Mouse (Mus musculus) midbrain, embryonic 13.5 days (tissue): Measurements from ENCODE around the gene Arhgap40. TPM values are rescaled to one million over a fixed set of nuclear protein-coding genes. Genes with fewer than 3 reads are reported as not detected.
A peak's percentile ranks its signal among the peaks of the same experiment; 100 is the strongest.

Experiments used
- ATAC-seq: fragments of 200-750 bp; cut with Nextera tagmentation; 2 replicates; pipeline ENCODE4 v1.8.0; 2017; ENCODE audit warnings: mild to moderate bottlenecking, moderate TSS enrichment, moderate library complexity
- H3K27ac ChIP-seq: fragments of 300-500 bp; sonication (generic); 2 replicates; pipeline ENCODE4 v1.5.1; 2015; ENCODE audit warnings: inconsistent platforms, mild to moderate bottlenecking, moderate library complexity
- H3K27me3 ChIP-seq: fragments of 300-500 bp; sonication (generic); 2 replicates; pipeline ENCODE4 v1.6.1; 2015; ENCODE audit warnings: mild to moderate bottlenecking, inconsistent platforms
- H3K36me3 ChIP-seq: fragments of 300-500 bp; sonication (generic); 2 replicates; pipeline ENCODE4 v1.6.1; 2015; ENCODE audit warnings: mild to moderate bottlenecking, inconsistent platforms
- H3K4me1 ChIP-seq: fragments of 300-500 bp; sonication (generic); replicated peaks from 2 replicates; pipeline ENCODE4 v1.6.1; 2015; ENCODE audit warnings: inconsistent platforms
- H3K4me2 ChIP-seq: fragments of 300-500 bp; sonication (generic); replicated peaks from 2 replicates; pipeline ENCODE4 v1.6.1; 2015; ENCODE audit warnings: moderate library complexity, mild to moderate bottlenecking, inconsistent platforms
- H3K4me3 ChIP-seq: fragments of 300-500 bp; sonication (generic); replicated peaks from 2 replicates; pipeline ENCODE4 v1.5.1; 2015; ENCODE audit warnings: mild to moderate bottlenecking, inconsistent platforms
- H3K9ac ChIP-seq: fragments of 300-500 bp; sonication (generic); replicated peaks from 2 replicates; pipeline ENCODE4 v1.6.1; 2015; ENCODE audit warnings: mild to moderate bottlenecking, inconsistent platforms
- H3K9me3 ChIP-seq: fragments of 300-500 bp; sonication (generic); 2 replicates; pipeline ENCODE4 v1.6.1; 2016; ENCODE audit warnings: mild to moderate bottlenecking, inconsistent platforms
- WGBS: fragments of 180-500 bp; shearing (Covaris S2); methylation state at CpG from one replicate; pipeline ENCODE4 v1.1.7; 2015; 5-methylcytosine and 5-hydroxymethylcytosine counted together
- polyA plus RNA-seq: library from polyadenylated mRNA; unstranded; fragments of >200 nt; fragmentation: Nextera tagmentation; extraction: Ambion mirVana; gene quantifications from 2 replicates; pipeline ENCODE4 v1.2.1, GENCODE M21; 2015

Gene Arhgap40
- polyA plus RNA-seq, 1 experiment from 2014 or later: 0.58 TPM

DNA sequence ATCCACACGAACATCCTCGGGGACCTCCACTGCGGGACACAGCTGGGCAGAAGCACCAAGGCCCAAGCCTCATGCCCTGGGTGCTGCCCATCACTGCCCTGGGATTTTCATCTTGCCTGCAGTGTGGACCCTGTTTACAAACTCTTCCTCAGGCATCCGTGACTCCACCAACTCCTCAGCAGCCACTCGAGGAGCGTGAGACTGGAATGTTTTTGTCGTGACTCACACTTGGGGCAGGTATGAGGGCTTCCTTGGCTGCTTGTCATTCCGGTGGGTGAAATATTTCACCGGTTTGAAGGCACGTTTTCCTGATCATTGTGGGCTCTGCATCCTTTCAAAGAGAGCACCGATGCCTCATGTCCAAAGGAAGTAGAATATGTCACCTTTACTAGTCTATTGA lies 6.5 kb downstream of the Arhgap40 start:
- H3K4me2 ChIP-seq: no peak overlapping the region
- H3K27me3 ChIP-seq: no peaks in the 10 kb centered on the region
- no peaks in the 10 kb centered on the region for H3K4me1 ChIP-seq
- no peak for ATAC-seq
- no peaks in the 10 kb centered on the region for H3K36me3 ChIP-seq
- 0 out of 2 replicates have a peak, but pooled peaks cover 3% of the 10 kb centered on the region for H3K9me3 ChIP-seq
- H3K4me3 ChIP-seq: no peak overlapping the region
- no peak overlapping the region for H3K27ac ChIP-seq
- H3K9ac ChIP-seq: no peak overlapping the region
- WGBS: 86% methylated on average over 11 of the region's 11 CpGs

DNA sequence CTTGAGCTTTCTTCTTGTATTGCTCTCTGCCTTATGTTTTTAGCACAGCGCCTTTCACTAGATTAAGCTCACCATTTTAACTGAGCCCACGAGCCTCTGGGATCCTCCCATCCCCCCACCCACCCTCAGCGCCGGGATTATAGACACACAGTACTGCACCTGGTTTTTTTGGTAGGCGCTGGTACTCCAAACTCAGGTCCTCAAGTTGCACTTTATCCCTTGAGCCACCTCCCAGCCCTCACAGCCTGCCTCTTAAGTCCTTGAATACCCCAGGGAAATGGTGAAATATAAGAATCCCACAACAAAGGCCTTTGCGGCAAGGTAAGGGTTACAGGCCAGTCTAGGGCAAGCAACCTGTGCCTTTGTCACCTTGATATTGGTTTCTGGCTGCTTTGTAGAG lies 7.2 kb downstream of the Arhgap40 start:
- Histone ChIP-seq H3K9me3 (0 out of 2 replicates have a peak, but pooled peaks cover 3% of the 10 kb centered on the region), H3K4me2 (no peak overlapping the region), H3K9ac (no peak overlapping the region), H3K4me1 (no peaks in the 10 kb centered on the region), H3K27me3 (no peaks in the 10 kb centered on the region), H3K36me3 (no peaks in the 10 kb centered on the region), H3K27ac (no peak overlapping the region), H3K4me3 (no peak overlapping the region)
- 78% methylated on average over 6 of the region's 6 CpGs for WGBS
- ATAC-seq: no peak

DNA sequence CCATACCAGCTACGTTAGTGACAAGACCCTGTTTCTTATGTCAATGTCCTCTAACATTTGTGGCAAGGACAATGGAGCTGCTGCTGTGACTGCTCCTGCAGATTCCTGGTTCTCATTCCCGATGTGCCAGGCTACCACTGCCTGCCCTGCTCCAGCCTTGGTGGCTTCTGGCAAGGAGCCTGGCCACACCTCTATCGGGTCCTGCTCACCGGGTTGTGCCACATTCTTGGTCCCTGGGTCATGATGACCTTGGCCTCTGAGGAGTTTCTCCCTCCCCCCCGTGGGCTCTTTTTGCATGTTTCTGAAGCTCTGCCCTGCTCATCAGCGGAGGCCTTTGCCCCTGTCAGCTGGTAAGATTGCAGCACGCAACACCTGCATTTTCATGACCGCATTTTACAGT lies 10.5 kb downstream of the Arhgap40 start:
- Histone ChIP-seq H3K27me3 (no peaks in the 10 kb centered on the region), H3K27ac (no peak overlapping the region), H3K4me1 (no peaks in the 10 kb centered on the region), H3K9ac (no peak overlapping the region), H3K4me3 (no peak overlapping the region), H3K4me2 (no peak overlapping the region), H3K9me3 (0 out of 2 replicates have a peak, but pooled peaks cover 3% of the 10 kb centered on the region), H3K36me3 (no peaks in the 10 kb centered on the region)
- 81% methylated on average over 8 of the region's 8 CpGs for WGBS
- ATAC-seq: no peak

DNA sequence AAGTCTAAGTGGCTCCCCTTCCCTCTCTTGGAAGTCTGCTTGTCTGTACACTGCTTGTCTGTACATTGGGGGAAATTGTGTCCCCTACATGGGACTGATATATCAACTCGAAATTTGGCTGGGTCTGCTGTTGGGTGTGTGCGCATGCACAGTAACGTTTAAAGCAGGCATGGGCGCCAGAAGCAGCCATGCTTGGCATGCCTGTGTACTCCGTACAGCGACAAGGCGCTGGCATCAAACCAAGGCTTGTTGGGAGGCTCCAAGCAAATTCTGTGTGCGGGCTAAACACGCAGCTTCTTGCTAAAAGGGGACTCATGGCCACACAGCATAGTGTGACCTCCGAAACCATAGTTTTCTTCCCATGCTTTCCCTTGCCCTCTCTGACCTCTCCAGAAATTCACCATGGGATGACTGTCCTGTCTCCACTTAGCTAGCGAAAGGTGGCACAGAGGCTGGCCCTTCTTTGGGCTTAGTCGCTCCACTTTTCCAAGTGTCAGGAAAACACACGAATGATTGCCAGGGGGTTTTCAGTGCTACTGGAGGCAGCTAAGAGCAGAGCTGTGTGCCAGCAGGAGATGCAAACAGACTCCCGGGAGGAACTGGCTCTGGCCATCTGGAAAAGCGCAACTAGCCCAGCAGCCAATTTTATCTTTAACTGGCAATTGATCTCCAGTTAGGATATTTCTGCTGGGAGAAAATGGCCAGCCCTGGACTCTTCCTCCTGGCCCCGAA lies 11.7 kb downstream of the Arhgap40 start:
- Histone ChIP-seq H3K9ac (no peak overlapping the region), H3K4me1 (no peaks in the 10 kb centered on the region), H3K4me2 (no peak overlapping the region), H3K4me3 (no peak overlapping the region), H3K27me3 (no peaks in the 10 kb centered on the region), H3K27ac (no peak overlapping the region), H3K9me3 (0 out of 2 replicates have a peak, but pooled peaks cover 3% of the 10 kb centered on the region), H3K36me3 (no peaks in the 10 kb centered on the region)
- ATAC-seq: no peak
- 88% methylated on average over 16 of the region's 16 CpGs for WGBS

DNA sequence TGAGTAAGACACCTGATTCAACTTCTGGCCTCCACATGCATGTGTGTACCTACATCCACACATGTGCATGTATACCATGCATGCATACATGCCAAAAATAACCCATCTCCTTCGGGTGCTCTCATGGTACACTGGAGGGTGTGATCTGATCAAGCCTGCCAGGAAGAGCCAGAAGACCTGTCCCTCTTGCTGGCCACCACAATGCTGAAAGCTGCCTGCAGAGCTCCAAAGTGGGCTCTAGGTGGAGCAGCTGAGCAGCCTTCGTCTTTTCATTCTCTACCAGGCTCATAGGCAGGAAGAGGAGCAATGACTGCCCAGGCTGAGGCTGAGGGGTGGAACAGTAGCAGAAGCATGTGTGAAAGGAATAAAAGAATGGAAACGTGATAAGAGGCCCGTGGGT lies 21.5 kb downstream of the Arhgap40 start:
- Histone ChIP-seq H3K36me3 (no peaks in the 10 kb centered on the region), H3K27me3 (0 out of 2 replicates have a peak, but pooled peaks cover 3% of the 10 kb centered on the region), H3K4me1 (no peaks in the 10 kb centered on the region), H3K27ac (no peak overlapping the region), H3K9ac (no peak overlapping the region), H3K4me2 (no peak overlapping the region), H3K9me3 (no peaks in the 10 kb centered on the region), H3K4me3 (no peak overlapping the region)
- ATAC-seq: peak; percentile 81
- 8% methylated on average over 4 of the region's 4 CpGs for WGBS

DNA sequence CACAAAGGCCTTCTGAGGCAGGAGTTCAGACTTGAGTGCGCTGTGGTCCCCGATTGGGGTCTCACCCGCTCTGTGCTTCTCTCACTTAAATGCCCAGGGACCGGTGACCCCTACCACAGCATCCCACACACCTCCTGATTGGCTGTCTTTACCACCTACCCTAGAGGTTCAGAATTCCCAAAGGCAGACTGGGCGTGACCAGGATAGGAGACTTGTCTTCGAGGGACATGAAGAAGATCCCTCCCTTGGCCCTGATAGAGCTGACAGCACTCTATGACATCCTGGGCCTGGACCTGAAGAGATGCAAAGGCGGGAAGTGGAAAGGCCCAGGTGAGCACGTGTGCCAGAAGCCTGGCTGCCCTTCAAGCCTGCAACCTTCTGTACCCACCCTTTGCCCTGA lies 22.0 kb downstream of the Arhgap40 start:
- no peak overlapping the region for H3K9ac ChIP-seq
- peak; percentile 48 for ATAC-seq
- no peak overlapping the region for H3K4me2 ChIP-seq
- H3K9me3 ChIP-seq: no peaks in the 10 kb centered on the region
- H3K27ac ChIP-seq: no peak overlapping the region
- 0 out of 2 replicates have a peak, but pooled peaks cover 3% of the 10 kb centered on the region for H3K27me3 ChIP-seq
- H3K4me1 ChIP-seq: no peaks in the 10 kb centered on the region; the same call in 1 of the 2 replicates
- H3K36me3 ChIP-seq: no peaks in the 10 kb centered on the region
- 81% methylated on average over 8 of the region's 8 CpGs for WGBS
- H3K4me3 ChIP-seq: no peak overlapping the region

DNA sequence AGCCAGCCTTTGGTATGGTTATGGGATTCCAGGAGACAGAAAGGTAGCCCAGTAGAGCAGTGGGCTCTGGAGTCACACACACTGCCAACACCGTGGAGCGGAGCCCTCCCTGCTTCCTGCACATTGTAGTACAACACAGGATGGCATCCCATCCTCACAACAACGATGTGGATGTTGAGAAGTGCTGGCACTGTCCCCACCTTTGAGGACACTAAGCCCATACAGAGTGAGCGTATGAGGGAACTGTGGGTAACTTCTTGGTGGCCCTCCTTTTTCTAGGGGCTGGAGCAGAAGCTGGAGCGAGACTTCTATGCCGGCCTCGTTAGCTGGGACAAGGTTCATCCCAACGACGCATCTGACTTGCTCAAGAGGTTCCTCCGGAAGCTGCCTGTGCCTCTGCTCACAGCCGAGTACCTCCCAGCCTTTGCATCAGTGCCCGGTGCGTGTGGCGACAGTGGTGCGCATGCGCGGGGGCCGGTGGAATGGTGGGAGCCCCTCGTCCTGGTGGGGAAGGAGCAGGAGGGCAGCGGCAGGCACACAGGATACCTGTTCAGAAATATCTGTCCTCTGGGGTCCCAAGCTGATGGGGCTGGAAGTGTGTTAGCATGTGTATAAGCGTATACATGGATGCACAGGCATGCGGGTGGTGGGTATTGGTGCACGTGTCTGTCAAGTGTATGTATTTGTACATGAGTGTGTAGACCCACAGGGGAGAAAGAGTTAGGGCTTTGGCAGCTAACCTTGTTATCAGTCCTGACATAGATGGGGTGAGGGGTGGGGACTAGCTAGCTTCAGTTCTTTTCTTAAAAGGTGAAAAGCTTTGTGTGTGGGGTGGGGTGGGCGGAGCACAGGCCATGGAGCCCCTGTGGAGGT lies 27.1 kb downstream of the Arhgap40 start:
- peak; percentile 74 for ATAC-seq
- Histone ChIP-seq H3K36me3 (no peaks in the 10 kb centered on the region), H3K27me3 (0 out of 2 replicates have a peak, but pooled peaks cover 1% of the 10 kb centered on the region), H3K9me3 (no peaks in the 10 kb centered on the region), H3K4me2 (peak overlapping the region; percentile 45), H3K4me1 (no peaks in the 10 kb centered on the region; the same call in 1 of the 2 replicates), H3K27ac (no peak overlapping the region), H3K4me3 (0 out of 2 replicates have a peak overlapping the region, but pooled peaks have one; percentile 3), H3K9ac (0 out of 2 replicates have a peak overlapping the region, but pooled peaks have one; percentile 36)
- WGBS: 44% methylated on average over 24 of the region's 24 CpGs

DNA sequence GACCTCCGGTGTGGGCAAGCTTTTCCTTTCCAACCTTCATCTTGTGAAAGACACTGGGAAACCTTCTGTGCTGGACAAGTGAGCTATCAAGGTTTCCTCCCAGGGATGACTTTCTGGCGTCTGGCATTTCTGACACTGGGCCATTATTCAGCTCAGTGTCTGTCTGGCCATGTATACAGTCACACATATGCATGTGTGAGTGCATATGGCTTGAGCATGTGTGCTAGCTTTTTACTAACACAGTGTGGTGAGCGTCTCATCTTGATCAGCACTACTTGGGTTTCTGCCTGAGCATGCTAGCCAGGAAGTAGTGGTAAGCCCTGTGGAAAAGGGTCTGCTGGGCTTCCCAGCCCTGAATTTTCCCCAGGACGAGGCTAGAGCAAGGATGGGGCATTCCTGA lies 28.7 kb downstream of the Arhgap40 start:
- Histone ChIP-seq H3K27ac (no peak overlapping the region), H3K36me3 (no peaks in the 10 kb centered on the region), H3K27me3 (no peaks in the 10 kb centered on the region), H3K9ac (no peak overlapping the region), H3K4me3 (no peak overlapping the region), H3K4me1 (peaks cover under 1% of the 10 kb centered on the region; the same call in 1 of the 2 replicates), H3K9me3 (no peaks in the 10 kb centered on the region), H3K4me2 (no peak overlapping the region)
- 55% methylated on average over 4 of the region's 4 CpGs for WGBS
- no peak for ATAC-seq

DNA sequence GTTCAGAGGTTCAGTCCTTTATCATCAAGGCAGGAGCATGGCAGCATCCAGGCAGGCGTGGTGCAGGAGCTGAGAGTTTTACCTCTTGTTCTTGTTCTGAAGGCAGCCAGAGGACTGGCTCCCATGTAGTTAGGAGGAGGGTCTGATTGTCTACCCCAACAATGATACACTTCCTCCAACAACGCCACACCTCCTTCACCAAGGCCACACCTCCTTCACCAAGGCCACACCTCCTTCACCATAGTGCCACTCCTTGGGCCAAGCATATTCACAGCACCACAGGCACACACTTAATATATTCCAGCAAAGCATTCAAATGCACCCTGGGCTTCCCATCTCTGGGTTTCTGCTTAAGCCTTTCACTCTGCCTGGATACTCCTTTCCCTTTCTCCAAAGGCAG lies 32.7 kb downstream of the Arhgap40 start:
- H3K36me3 ChIP-seq: no peaks in the 10 kb centered on the region
- no peak for ATAC-seq
- WGBS: 68% methylated on average over 2 of the region's 2 CpGs

DNA sequence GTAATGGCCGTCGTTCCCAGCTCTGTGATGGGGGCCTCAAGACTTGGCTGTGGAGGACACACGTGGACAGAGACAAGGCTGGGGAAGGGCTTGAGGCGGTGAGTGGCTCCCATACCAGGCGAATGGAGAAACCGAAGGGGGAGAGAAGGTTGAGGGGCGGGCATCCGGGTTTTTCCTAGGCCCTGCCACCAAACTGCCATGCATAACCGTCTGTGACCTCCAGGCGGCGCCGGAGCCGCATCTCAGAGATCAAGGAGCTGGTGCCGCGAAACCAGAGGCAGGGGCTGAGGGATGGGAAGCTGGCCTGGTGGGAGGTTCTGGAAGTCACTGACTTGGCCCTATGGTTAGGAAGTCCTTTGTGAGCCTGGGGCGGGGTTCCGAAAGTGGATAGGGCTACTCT lies 34.2 kb downstream of the Arhgap40 start:
- 4% methylated on average over 17 of the region's 17 CpGs for WGBS
- H3K4me1 ChIP-seq: peaks cover 12% of the 10 kb centered on the region; the same call in 1 of the 2 replicates
- no peaks in the 10 kb centered on the region for H3K9me3 ChIP-seq
- peak overlapping the region; percentile 23; the same call in 1 of the 2 replicates for H3K4me2 ChIP-seq
- peak; percentile 81 for ATAC-seq
- peaks cover 20% of the 10 kb centered on the region for H3K27me3 ChIP-seq
- H3K36me3 ChIP-seq: no peaks in the 10 kb centered on the region
- H3K4me3 ChIP-seq: no peak overlapping the region
- no peak overlapping the region for H3K27ac ChIP-seq
- H3K9ac ChIP-seq: peak overlapping the region; percentile 40; the same call in 1 of the 2 replicates

More for the DNA sequence above, 32.7 kb downstream of the Arhgap40 start:
- peaks cover 6% of the 10 kb centered on the region; the same call in 1 of the 2 replicates for H3K4me1 ChIP-seq
- no peaks in the 10 kb centered on the region for H3K9me3 ChIP-seq
- H3K27me3 ChIP-seq: peaks cover 8% of the 10 kb centered on the region; the same call in 1 of the 2 replicates
- H3K4me2 ChIP-seq: no peak overlapping the region
- H3K9ac ChIP-seq: no peak overlapping the region
- no peak overlapping the region for H3K27ac ChIP-seq
- no peak overlapping the region for H3K4me3 ChIP-seq

DNA sequence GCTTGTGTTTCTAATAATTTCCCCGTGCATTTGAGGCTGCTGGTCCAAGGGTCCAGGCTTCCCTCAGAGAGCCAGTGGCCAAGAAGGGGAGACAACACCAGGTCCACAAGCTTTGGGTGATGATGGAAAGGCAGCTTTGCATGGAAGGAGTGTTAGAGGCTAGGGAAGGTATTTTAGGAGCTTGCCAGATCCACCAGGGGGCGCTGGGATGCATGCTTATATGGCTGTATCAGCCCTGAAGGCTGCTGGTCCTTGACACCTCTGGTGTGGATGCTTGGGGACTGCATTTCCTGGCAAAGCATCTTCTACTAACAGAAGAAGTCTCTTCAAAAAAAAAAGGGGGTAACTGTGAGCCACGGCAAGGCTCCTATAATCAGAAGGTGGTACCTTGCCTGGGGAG lies 37.5 kb downstream of the Arhgap40 start:
- H3K9me3 ChIP-seq: no peaks in the 10 kb centered on the region
- peak; percentile 51; the same call in 1 of the 2 replicates for ATAC-seq
- H3K36me3 ChIP-seq: no peaks in the 10 kb centered on the region
- H3K4me3 ChIP-seq: no peak overlapping the region
- H3K4me2 ChIP-seq: no peak overlapping the region
- 3% methylated on average over 3 of the region's 3 CpGs for WGBS
- H3K27ac ChIP-seq: no peak overlapping the region
- no peak overlapping the region for H3K9ac ChIP-seq
- peaks cover 24% of the 10 kb centered on the region for H3K4me1 ChIP-seq
- H3K27me3 ChIP-seq: peaks cover 46% of the 10 kb centered on the region

DNA sequence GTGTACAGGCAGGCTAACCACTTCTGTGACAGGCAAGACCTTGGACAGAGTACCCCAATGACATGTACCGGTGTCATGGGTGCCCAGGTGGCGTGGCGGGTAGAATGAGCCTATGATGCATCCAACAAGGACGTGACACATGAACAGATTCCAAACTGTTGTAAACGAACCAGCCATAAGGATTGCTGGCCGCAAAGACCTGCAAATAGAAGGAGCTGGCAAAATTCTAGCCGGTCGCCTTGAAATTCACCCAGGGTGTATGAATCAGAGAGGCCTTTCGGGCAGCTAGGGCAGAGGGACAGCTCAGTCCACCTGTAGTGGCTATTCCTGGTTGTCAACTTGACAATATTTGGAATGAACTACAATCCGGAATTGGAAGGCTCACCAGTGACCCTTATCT lies 41.8 kb downstream of the Arhgap40 start:
- Histone ChIP-seq H3K4me2 (no peak overlapping the region), H3K27ac (no peak overlapping the region)
- WGBS: 18% methylated on average over 10 of the region's 10 CpGs

More for the DNA sequence above, 41.8 kb downstream of the Arhgap40 start:
- ATAC-seq: no peak
- Histone ChIP-seq H3K4me3 (no peak overlapping the region), H3K9me3 (no peaks in the 10 kb centered on the region), H3K4me1 (peaks cover 38% of the 10 kb centered on the region), H3K9ac (no peak overlapping the region), H3K36me3 (no peaks in the 10 kb centered on the region), H3K27me3 (peaks cover 49% of the 10 kb centered on the region)
